Mouse (Mus musculus) stomach, postnatal 0 days (tissue): ENCODE measurements around the gene Hoxd4. TPM values are rescaled to one million over a fixed set of nuclear protein-coding genes. Genes with fewer than 3 reads are reported as not detected.
A peak's percentile ranks its signal among the peaks of the same experiment; 100 is the strongest.

Experiments
- ATAC-seq: fragments of 200-750 bp; cut with Nextera tagmentation; 2 replicates; pipeline ENCODE4 v1.8.0; 2017; ENCODE audit not compliant: low FRiP score, low TSS enrichment
- DNase-seq: peaks from one replicate; pipeline ENCODE4 v3.0.0-alpha.2; 2016; ENCODE audit warnings: low spot score
- H3K27ac ChIP-seq: fragments of 300-500 bp; sonication (generic); replicated peaks from 2 replicates; pipeline ENCODE4 v1.5.1; 2014; ENCODE audit warnings: mild to moderate bottlenecking, control low read depth
- H3K27me3 ChIP-seq: fragments of 300-500 bp; sonication (generic); 2 replicates; pipeline ENCODE4 v1.6.1; 2014; ENCODE audit warnings: low read length; ENCODE audit not compliant: control insufficient read depth, insufficient read depth
- H3K36me3 ChIP-seq: fragments of 300-500 bp; sonication (generic); 2 replicates; pipeline ENCODE4 v1.6.1; 2014; ENCODE audit warnings: low read length, mixed read lengths; ENCODE audit not compliant: control insufficient read depth, insufficient read depth
- H3K4me1 ChIP-seq: fragments of 300-500 bp; sonication (generic); replicated peaks from 2 replicates; pipeline ENCODE4 v1.6.1; 2014; ENCODE audit warnings: antibody characterized with exemption; ENCODE audit not compliant: control insufficient read depth, insufficient read depth
- H3K4me2 ChIP-seq: fragments of 300-500 bp; sonication (generic); replicated peaks from 2 replicates; pipeline ENCODE4 v1.6.1; 2014; ENCODE audit warnings: low read depth, mild to moderate bottlenecking, control low read depth, moderate library complexity
- H3K4me3 ChIP-seq: fragments of 300-500 bp; sonication (generic); 2 replicates; pipeline ENCODE4 v1.5.1; 2014; ENCODE audit warnings: low read depth, low read length, control low read depth
- H3K9ac ChIP-seq: fragments of 300-500 bp; sonication (generic); 2 replicates; pipeline ENCODE4 v1.6.1; 2014; ENCODE audit warnings: mild to moderate bottlenecking, low read length, control low read depth, mixed read lengths
- H3K9me3 ChIP-seq: fragments of 300-500 bp; sonication (generic); 2 replicates; pipeline ENCODE4 v1.6.1; 2016; ENCODE audit warnings: low read length; ENCODE audit not compliant: control insufficient read depth
- CTCF ChIP-seq: IDR thresholded peaks from 2 replicates; pipeline ENCODE4 v1.5.1; 2016; ENCODE audit warnings: antibody characterized with exemption, low read depth, mild to moderate bottlenecking, moderate library complexity
- EP300 ChIP-seq: optimal IDR thresholded peaks from 2 replicates; pipeline ENCODE3; 2016; ENCODE audit warnings: antibody characterized with exemption
- WGBS: fragments of 180-500 bp; shearing (Covaris S2); extraction: QIAGEN DNeasy Blood & Tissue Kit; methylation state at CpG from one replicate; pipeline ENCODE4 v1.1.7; 2014; 5-methylcytosine and 5-hydroxymethylcytosine counted together
- polyA plus RNA-seq: library from polyadenylated mRNA; unstranded; fragments of >200 nt; fragmentation: Nextera tagmentation; extraction: Ambion mirVana; gene quantifications from 2 replicates; pipeline ENCODE4 v1.2.1, GENCODE M21; 2015

The Hoxd4 gene
- polyA plus RNA-seq, 1 experiment from 2014 or later, result 0.08 TPM

- H3K36me3 ChIP-seq, result no peaks in the 10 kb centered on the region
- H3K27ac ChIP-seq, result no peak overlapping the region
- no peaks in the 10 kb centered on the region for H3K9me3 ChIP-seq
- no peak for ATAC-seq
- 14% methylated on average over 27 of the region's 27 CpGs for WGBS
- H3K4me3 ChIP-seq, result no peak overlapping the region
- TF ChIP-seq CTCF (no peak), EP300 (no peak)
- H3K4me1 ChIP-seq, result no peaks in the 10 kb centered on the region
- no peak overlapping the region; the same call in 1 of the 2 replicates for H3K4me2 ChIP-seq
- peaks cover 42% of the 10 kb centered on the region for H3K27me3 ChIP-seq
- no peak for DNase-seq
- H3K9ac ChIP-seq, result no peak overlapping the region
These were observed 23.5 kb downstream of the Hoxd4 start for GRCm38 (mm10) chr2:74734996-74735811.

- Histone ChIP-seq H3K4me3 (peak overlapping the region; percentile 23), H3K9ac (no peak overlapping the region), H3K27me3 (peaks cover 37% of the 10 kb centered on the region), H3K36me3 (no peaks in the 10 kb centered on the region), H3K9me3 (no peaks in the 10 kb centered on the region), H3K4me1 (no peaks in the 10 kb centered on the region), H3K27ac (no peak overlapping the region), H3K4me2 (peak overlapping the region; percentile 37)
- TF ChIP-seq CTCF (no peak), EP300 (no peak)
- ATAC-seq, result no peak
- DNase-seq, result no peak
- 4% methylated on average over 41 of the region's 42 CpGs for WGBS
These were observed 24.3 kb downstream of the Hoxd4 start for GRCm38 (mm10) chr2:74735851-74736687.

- 7% methylated on average over 15 of the region's 15 CpGs for WGBS
These were observed 25.2 kb downstream of the Hoxd4 start for GRCm38 (mm10) chr2:74736688-74737577.

GRCm38 (mm10) chr2:74737578-74738070, 25.9 kb downstream of the Hoxd4 start:
- ATAC-seq, result no peak
- no peaks in the 10 kb centered on the region for H3K9me3 ChIP-seq
- H3K4me3 ChIP-seq, result no peak overlapping the region
- 19% methylated on average over 7 of the region's 7 CpGs for WGBS
- H3K36me3 ChIP-seq, result no peaks in the 10 kb centered on the region
- H3K9ac ChIP-seq, result no peak overlapping the region
- H3K27me3 ChIP-seq, result peaks cover 33% of the 10 kb centered on the region
- TF ChIP-seq EP300 (no peak), CTCF (no peak)
- H3K4me1 ChIP-seq, result no peaks in the 10 kb centered on the region
- no peak overlapping the region for H3K27ac ChIP-seq
- no peak overlapping the region for H3K4me2 ChIP-seq
- no peak for DNase-seq

More at GRCm38 (mm10) chr2:74736688-74737577, 25.2 kb downstream of the Hoxd4 start:
- no peaks in the 10 kb centered on the region for H3K4me1 ChIP-seq
- ATAC-seq (no peak), DNase-seq (no peak)
- no peaks in the 10 kb centered on the region for H3K36me3 ChIP-seq
- peaks cover 35% of the 10 kb centered on the region for H3K27me3 ChIP-seq
- H3K4me3 ChIP-seq, result 0 out of 2 replicates have a peak overlapping the region, but pooled peaks have one; percentile 23
- TF ChIP-seq EP300, result no peak
- H3K27ac ChIP-seq, result no peak overlapping the region
- no peak overlapping the region for H3K9ac ChIP-seq
- H3K4me2 ChIP-seq, result no peak overlapping the region
- no peaks in the 10 kb centered on the region for H3K9me3 ChIP-seq

- H3K4me2 ChIP-seq, result no peak overlapping the region
- TF ChIP-seq CTCF, result no peak
- TF ChIP-seq EP300, result no peak
- ATAC-seq (no peak), DNase-seq (no peak)
- H3K27ac ChIP-seq, result no peak overlapping the region
- H3K9ac ChIP-seq, result no peak overlapping the region
- no peaks in the 10 kb centered on the region for H3K36me3 ChIP-seq
- no peaks in the 10 kb centered on the region for H3K9me3 ChIP-seq
- H3K4me1 ChIP-seq, result no peaks in the 10 kb centered on the region
- peaks cover 30% of the 10 kb centered on the region for H3K27me3 ChIP-seq
- H3K4me3 ChIP-seq, result no peak overlapping the region
- WGBS, result 5% methylated on average over 20 of the region's 20 CpGs
These were observed 27.1 kb downstream of the Hoxd4 start for GRCm38 (mm10) chr2:74738623-74739475.
